Mouse (Mus musculus) liver, embryonic 12.5 days (tissue): Measurements from ENCODE around the gene Tnik. TPM values are rescaled to one million over a fixed set of nuclear protein-coding genes. Genes with fewer than 3 reads are reported as not detected.

Source experiments
- ATAC-seq: fragments of 200-750 bp; cut with Nextera tagmentation; 2 replicates; pipeline ENCODE4 v1.8.0; 2017; ENCODE audit warnings: moderate number of reproducible peaks, mild to moderate bottlenecking, moderate library complexity
- H3K27ac ChIP-seq: fragments of 300-500 bp; sonication (generic); 2 replicates; pipeline ENCODE4 v1.5.1; 2016; ENCODE audit warnings: mild to moderate bottlenecking
- H3K27me3 ChIP-seq: fragments of 300-500 bp; sonication (generic); replicated peaks from 2 replicates; pipeline ENCODE4 v1.6.1; 2016; ENCODE audit warnings: mild to moderate bottlenecking, moderate library complexity
- H3K36me3 ChIP-seq: fragments of 300-500 bp; sonication (generic); 2 replicates; pipeline ENCODE4 v1.6.1; 2016; ENCODE audit warnings: mild to moderate bottlenecking, moderate library complexity
- H3K4me1 ChIP-seq: fragments of 300-500 bp; sonication (generic); 2 replicates; pipeline ENCODE4 v1.6.1; 2016
- H3K4me2 ChIP-seq: fragments of 300-500 bp; sonication (generic); 2 replicates; pipeline ENCODE4 v1.6.1; 2016; ENCODE audit warnings: mild to moderate bottlenecking, moderate library complexity
- H3K4me3 ChIP-seq: fragments of 300-500 bp; sonication (generic); 2 replicates; pipeline ENCODE4 v1.5.1; 2016; ENCODE audit warnings: mild to moderate bottlenecking, moderate library complexity
- H3K9ac ChIP-seq: fragments of 300-500 bp; sonication (generic); 2 replicates; pipeline ENCODE4 v1.6.1; 2016; ENCODE audit warnings: mild to moderate bottlenecking, moderate library complexity
- H3K9me3 ChIP-seq: fragments of 300-500 bp; sonication (generic); replicated peaks from 2 replicates; pipeline ENCODE4 v1.6.1; 2016; ENCODE audit warnings: mild to moderate bottlenecking, moderate library complexity
- WGBS: fragments of 180-500 bp; shearing (Covaris S2); methylation state at CpG from one replicate; pipeline ENCODE4 v1.1.7; 2016; ENCODE audit not compliant: insufficient replicate concordance; 5-methylcytosine and 5-hydroxymethylcytosine counted together
- polyA plus RNA-seq: library from polyadenylated mRNA; unstranded; fragments of >200 nt; fragmentation: Nextera tagmentation; extraction: Ambion mirVana; gene quantifications from 2 replicates; pipeline ENCODE4 v1.2.1, GENCODE M21; 2016

The Tnik gene
- polyA plus RNA-seq, 1 experiment from 2014 or later = 5.2 TPM

GRCm38 (mm10) chr3:28543380-28543984, 280.5 kb downstream of the Tnik start:
- WGBS = 74% methylated on average over 10 of the region's 10 CpGs
- no peak overlapping the region for H3K4me3 ChIP-seq
- ATAC-seq = no peak
- no peak overlapping the region for H3K4me2 ChIP-seq
- no peaks in the 10 kb centered on the region for H3K4me1 ChIP-seq
- no peak overlapping the region for H3K9ac ChIP-seq
- H3K36me3 ChIP-seq = no peaks in the 10 kb centered on the region
- H3K9me3 ChIP-seq = no peaks in the 10 kb centered on the region
- H3K27me3 ChIP-seq = no peaks in the 10 kb centered on the region
- no peak overlapping the region for H3K27ac ChIP-seq

DNA sequence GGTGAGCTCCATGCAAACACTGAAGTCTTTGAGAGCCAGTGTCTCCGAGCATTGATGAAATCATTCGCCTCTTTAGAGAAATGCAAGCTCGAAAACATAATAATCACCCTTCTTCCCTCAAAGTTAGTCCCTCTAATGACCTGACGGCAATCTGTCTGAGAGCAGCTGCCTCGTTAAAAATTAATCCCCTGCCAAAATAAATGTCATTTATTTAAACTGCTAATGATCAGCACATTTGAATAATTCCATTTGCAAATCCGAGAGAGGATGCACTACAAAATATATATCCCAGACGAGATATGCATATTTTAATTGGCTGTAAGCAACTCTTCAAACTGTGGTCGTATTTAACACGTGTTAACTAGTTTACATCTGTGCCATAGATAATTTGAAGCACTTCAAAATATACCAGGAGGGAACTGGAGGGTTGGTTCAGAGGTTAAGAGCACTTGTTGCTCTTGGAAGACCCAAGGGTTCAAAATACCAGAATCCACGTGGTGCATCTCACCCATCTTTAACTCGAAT, 281.4 kb downstream of the Tnik start:
- 64% methylated on average over 11 of the region's 11 CpGs for WGBS
- no peak overlapping the region for H3K4me3 ChIP-seq
- no peak for ATAC-seq

GRCm38 (mm10) chr3:28547965-28548730, 285.1 kb downstream of the Tnik start:
- WGBS = 51% methylated on average over 10 of the region's 10 CpGs
- H3K4me1 ChIP-seq = no peaks in the 10 kb centered on the region
- H3K36me3 ChIP-seq = no peaks in the 10 kb centered on the region
- no peak overlapping the region for H3K27ac ChIP-seq
- no peak overlapping the region for H3K9ac ChIP-seq
- H3K4me2 ChIP-seq = no peak overlapping the region
- H3K9me3 ChIP-seq = no peaks in the 10 kb centered on the region
- no peak overlapping the region for H3K4me3 ChIP-seq
- no peak for ATAC-seq
- H3K27me3 ChIP-seq = no peaks in the 10 kb centered on the region

More for the DNA sequence above, 281.4 kb downstream of the Tnik start:
- Histone ChIP-seq H3K27me3 (no peaks in the 10 kb centered on the region), H3K36me3 (no peaks in the 10 kb centered on the region), H3K27ac (no peak overlapping the region), H3K4me2 (no peak overlapping the region), H3K9ac (no peak overlapping the region), H3K9me3 (no peaks in the 10 kb centered on the region), H3K4me1 (no peaks in the 10 kb centered on the region)

DNA sequence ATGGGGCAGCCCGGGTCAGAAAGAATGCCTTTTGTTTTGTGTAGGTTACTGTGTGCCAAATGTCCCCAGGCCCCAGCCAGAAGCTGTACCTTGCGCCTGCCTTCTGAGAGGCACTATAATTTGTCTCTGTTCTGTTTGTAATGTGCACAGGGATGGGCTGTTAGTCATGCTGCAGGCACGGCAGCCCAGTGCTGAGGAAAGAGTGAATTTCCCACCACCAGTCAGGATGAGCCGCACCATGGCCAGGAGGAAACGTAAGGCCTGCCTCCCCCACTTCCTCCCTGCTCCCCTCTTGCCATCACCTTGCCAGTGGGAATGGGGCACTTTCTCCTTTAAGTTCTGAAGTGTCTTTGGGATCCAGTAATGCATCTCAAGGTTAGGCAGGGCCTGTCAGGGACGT, 286.4 kb downstream of the Tnik start:
- no peak overlapping the region for H3K27ac ChIP-seq
- H3K4me2 ChIP-seq = no peak overlapping the region
- no peaks in the 10 kb centered on the region for H3K4me1 ChIP-seq
- WGBS = 70% methylated on average over 6 of the region's 6 CpGs
- H3K9ac ChIP-seq = no peak overlapping the region
- ATAC-seq = no peak
- H3K36me3 ChIP-seq = no peaks in the 10 kb centered on the region
- no peaks in the 10 kb centered on the region for H3K9me3 ChIP-seq
- no peak overlapping the region for H3K4me3 ChIP-seq
- no peaks in the 10 kb centered on the region for H3K27me3 ChIP-seq

- 82% methylated on average over 6 of the region's 6 CpGs for WGBS
- Histone ChIP-seq H3K27ac (no peak overlapping the region), H3K36me3 (no peaks in the 10 kb centered on the region)
These were observed 287.6 kb downstream of the Tnik start for GRCm38 (mm10) chr3:28550497-28551093.

DNA sequence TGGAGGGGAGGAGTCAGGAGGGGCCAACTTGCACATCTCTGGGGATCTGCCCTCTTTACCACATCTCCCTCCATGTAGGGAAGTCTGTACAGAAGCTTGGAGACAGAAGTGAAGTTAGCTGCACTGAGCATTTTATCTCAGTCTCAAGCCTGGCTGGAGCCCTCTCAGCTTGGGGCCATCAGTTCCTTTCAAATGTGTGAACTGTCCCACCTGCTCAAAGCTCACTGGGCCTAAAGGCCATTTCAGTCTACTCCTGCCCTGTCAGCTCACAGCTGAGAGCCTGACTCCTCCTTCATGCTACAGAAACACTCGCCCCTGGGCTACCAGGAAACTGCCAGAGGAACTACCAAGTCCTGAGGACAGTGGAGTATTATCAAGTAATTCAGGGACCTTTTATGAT, 288.7 kb downstream of the Tnik start:
- Histone ChIP-seq H3K4me3 (no peak overlapping the region), H3K4me2 (no peak overlapping the region), H3K36me3 (no peaks in the 10 kb centered on the region), H3K4me1 (no peaks in the 10 kb centered on the region), H3K9ac (no peak overlapping the region), H3K9me3 (no peaks in the 10 kb centered on the region), H3K27ac (no peak overlapping the region), H3K27me3 (no peaks in the 10 kb centered on the region)
- WGBS = 25% methylated on average over 1 of the region's 1 CpGs
- no peak for ATAC-seq

More at GRCm38 (mm10) chr3:28550497-28551093, 287.6 kb downstream of the Tnik start:
- Histone ChIP-seq H3K9me3 (no peaks in the 10 kb centered on the region), H3K4me1 (no peaks in the 10 kb centered on the region), H3K9ac (no peak overlapping the region), H3K4me3 (no peak overlapping the region), H3K27me3 (no peaks in the 10 kb centered on the region), H3K4me2 (no peak overlapping the region)
- no peak for ATAC-seq

DNA sequence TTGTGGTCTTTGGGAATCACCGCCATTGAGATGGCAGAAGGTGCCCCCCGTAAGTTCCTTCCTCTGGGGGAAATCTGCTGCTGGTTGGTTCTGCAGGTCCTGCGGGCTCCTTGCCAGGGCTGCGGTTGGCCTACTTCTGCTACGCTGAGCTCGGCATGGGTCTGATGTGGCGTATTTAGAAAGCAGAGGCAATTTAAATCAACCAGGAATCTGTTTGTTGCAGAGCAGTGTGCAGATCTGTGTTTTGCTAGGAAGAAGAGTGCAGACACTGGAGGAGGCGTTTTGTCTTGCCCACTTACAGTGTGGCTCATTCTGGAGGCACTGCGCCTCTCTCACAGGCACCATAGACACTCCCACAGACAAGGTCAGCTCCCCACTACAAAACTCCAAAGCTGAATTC, 291.9 kb downstream of the Tnik start:
- Histone ChIP-seq H3K27ac (no peak overlapping the region), H3K9ac (no peak overlapping the region), H3K4me1 (no peaks in the 10 kb centered on the region), H3K36me3 (no peaks in the 10 kb centered on the region), H3K27me3 (no peaks in the 10 kb centered on the region), H3K9me3 (no peaks in the 10 kb centered on the region), H3K4me2 (no peak overlapping the region), H3K4me3 (no peak overlapping the region)
- 81% methylated on average over 9 of the region's 9 CpGs for WGBS
- no peak for ATAC-seq

DNA sequence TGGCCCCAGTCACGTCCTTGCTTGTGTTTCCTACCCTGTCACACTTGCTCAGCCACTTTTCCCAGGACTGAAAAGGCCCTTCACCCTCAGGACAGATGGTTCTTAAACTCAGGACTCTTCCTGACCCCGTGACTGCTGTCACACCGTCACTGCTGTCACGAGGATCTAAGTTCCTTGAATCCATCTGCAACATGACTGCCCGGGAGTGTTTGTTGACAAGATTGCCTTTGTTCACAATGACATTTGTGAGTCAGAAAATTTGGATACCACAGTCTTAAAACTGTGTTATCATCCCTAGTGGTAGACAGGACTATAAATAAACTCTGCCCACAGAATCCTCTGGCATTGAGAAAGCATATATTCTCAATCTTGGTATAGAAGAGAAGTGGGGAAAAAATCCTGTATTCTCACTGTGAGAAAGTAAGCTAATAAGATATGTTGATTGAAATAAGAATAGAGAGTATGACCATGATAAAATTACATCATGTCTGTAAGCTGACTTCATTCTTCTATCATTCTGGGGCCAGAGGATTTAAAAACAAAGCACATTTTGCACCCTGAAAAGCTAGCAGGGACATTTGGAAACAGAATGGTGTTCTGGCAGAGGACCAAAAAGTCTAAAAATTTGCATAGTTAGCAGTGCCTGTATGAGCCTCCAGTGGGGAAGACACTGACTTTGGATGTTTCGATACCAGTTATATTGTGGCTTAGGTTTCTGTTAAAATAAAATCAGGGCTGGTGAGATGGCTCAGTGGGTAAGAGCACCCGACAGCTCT, 293.0 kb downstream of the Tnik start:
- Histone ChIP-seq H3K9ac (no peak overlapping the region), H3K4me3 (no peak overlapping the region), H3K4me1 (no peaks in the 10 kb centered on the region), H3K27me3 (no peaks in the 10 kb centered on the region), H3K9me3 (no peaks in the 10 kb centered on the region), H3K27ac (no peak overlapping the region), H3K4me2 (no peak overlapping the region), H3K36me3 (no peaks in the 10 kb centered on the region)
- no peak for ATAC-seq
- 67% methylated on average over 7 of the region's 7 CpGs for WGBS

DNA sequence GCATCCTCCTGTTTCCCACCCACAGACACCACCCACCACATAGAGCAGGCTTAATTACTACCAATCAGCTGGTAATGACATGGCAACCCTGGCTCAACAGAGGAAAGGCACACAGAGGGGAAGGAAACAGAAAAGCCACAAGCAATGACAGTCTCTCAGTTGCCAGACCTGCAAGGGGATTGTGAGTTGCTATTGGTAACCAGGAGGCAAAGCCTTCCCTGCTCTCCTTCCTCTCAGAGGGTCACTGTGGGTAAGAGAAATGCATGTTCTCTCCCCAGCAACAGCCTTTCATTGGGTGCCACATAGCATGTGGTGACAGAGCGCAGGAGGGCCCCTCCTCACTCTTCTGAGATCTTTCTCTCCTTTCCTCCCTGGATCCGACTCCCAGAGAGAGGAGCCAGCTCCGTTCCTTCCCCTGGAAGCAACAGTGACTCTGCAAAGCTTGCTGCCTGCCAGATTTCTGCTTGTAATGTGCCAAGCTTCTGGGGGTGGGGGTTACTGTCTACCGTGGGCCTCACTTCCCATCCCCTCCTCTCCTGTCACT, 295.4 kb downstream of the Tnik start:
- no peaks in the 10 kb centered on the region for H3K27me3 ChIP-seq
- ATAC-seq = 0 out of 2 replicates have a peak, but pooled peaks have one; percentile 24
- H3K4me2 ChIP-seq = no peak overlapping the region
- no peaks in the 10 kb centered on the region for H3K9me3 ChIP-seq
- no peak overlapping the region for H3K27ac ChIP-seq
- no peaks in the 10 kb centered on the region for H3K4me1 ChIP-seq
- H3K9ac ChIP-seq = no peak overlapping the region
- H3K36me3 ChIP-seq = no peaks in the 10 kb centered on the region
- WGBS = 51% methylated on average over 4 of the region's 4 CpGs
- H3K4me3 ChIP-seq = no peak overlapping the region

DNA sequence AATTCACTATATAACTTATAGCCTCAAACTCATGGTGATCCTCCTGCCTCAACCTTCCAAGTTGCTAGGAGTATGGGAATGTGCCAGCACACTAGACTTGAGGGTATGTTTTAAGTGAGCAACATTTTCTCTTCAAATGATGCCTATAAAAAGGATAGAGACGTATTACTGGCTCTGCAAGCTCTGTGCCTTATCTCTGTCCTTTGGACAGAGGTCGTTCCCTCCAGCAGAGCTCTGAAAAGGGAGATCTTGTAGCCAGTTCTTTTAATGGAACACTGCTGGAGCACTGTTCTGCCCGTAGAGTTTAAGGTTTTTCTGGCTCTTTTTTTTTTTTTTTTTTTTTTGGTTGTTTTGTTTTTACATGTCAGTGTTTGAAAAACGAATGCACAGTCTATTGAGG, 298.4 kb downstream of the Tnik start:
- H3K36me3 ChIP-seq = 0 out of 2 replicates have a peak, but pooled peaks cover 2% of the 10 kb centered on the region
- ATAC-seq = no peak
- H3K27ac ChIP-seq = no peak overlapping the region
- no peaks in the 10 kb centered on the region for H3K4me1 ChIP-seq
- no peaks in the 10 kb centered on the region for H3K9me3 ChIP-seq
- 55% methylated on average over 4 of the region's 4 CpGs for WGBS
- no peak overlapping the region for H3K9ac ChIP-seq
- no peak overlapping the region for H3K4me3 ChIP-seq
- H3K4me2 ChIP-seq = no peak overlapping the region
- H3K27me3 ChIP-seq = no peaks in the 10 kb centered on the region

- WGBS = 65% methylated on average over 10 of the region's 10 CpGs
- Histone ChIP-seq H3K36me3 (0 out of 2 replicates have a peak, but pooled peaks cover 3% of the 10 kb centered on the region), H3K4me1 (no peaks in the 10 kb centered on the region), H3K9me3 (no peaks in the 10 kb centered on the region), H3K4me2 (no peak overlapping the region), H3K9ac (no peak overlapping the region), H3K4me3 (no peak overlapping the region), H3K27ac (no peak overlapping the region), H3K27me3 (no peaks in the 10 kb centered on the region)
- no peak for ATAC-seq
These were observed 299.8 kb downstream of the Tnik start for GRCm38 (mm10) chr3:28562612-28563332.
